Mouse (Mus musculus) C2C12 (cell line): ENCODE measurements at regions not wholly inside any gene's neighbourhood (a gene's known extent, or its start where the extent isn't known, plus 50 kb on each side); places are given as distances from the start of the nearest gene placed in this dataset.

ENCODE experiments used
- CEBPB ChIP-seq: IDR thresholded peaks from one replicate; pipeline ENCODE4 v1.6.1; 2011; ENCODE audit warnings: low read depth, mild to moderate bottlenecking, control low read depth, moderate library complexity
- CTCF ChIP-seq: IDR thresholded peaks from one replicate; pipeline ENCODE4 v1.5.1; 2011; ENCODE audit not compliant: control insufficient read depth, insufficient read depth, insufficient read length
- MAX ChIP-seq: IDR thresholded peaks from one replicate; pipeline ENCODE4 v1.6.1; 2011; ENCODE audit warnings: mild to moderate bottlenecking, control low read depth

DNA sequence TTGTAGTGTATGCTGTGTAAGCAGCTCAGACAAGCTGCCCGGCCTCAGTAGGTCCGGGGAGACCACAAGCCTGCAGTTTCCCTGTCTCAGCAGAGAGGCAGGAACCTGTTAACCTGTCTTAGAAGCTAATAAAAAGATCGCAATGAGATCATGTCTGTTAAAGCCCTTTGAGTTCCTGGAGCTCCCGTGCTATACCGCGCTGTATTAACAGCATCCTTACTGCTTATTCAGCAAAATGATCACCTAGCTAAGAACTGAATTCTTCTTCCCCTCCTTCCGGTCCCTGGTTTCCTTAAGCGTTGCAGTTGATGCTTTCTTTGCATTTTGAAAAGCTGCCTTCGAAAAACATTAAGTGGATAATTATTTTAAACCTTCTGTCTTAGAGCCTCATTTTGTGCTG is 1230.4 kb upstream of the A1bg start:
- TF ChIP-seq CTCF = no peak
- TF ChIP-seq MAX = no peak
- no peak for TF ChIP-seq CEBPB
